Mouse (Mus musculus) lung, postnatal 0 days (tissue): ENCODE results near the gene Mrm1.

Experiments
- CTCF ChIP-seq: IDR thresholded peaks from 2 replicates; pipeline ENCODE4 v1.5.1; 2016; ENCODE audit warnings: antibody characterized with exemption, mild to moderate bottlenecking
- EP300 ChIP-seq: IDR thresholded peaks from 2 replicates; pipeline ENCODE4 v1.6.1; 2016; ENCODE audit warnings: antibody characterized with exemption, mild to moderate bottlenecking, control low read depth

DNA sequence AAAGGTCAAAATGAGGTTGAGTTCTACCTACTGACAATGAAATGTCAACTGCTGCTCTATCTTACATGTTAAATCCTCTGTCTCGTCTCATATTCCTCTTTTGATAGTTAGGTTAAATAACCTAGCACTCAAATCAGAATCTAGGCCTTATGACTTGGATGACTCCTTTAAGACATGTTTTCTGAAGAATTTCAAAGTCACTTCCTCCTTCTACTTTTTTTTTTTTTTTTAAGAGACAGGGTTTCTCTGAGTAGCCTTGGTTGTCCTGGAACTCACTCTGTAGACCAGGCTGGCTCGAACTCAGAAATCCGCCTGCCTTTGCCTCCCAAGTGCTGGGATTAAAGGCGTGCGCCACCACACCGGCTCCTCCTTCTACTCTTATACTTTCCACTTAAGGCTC, 36.0 kb upstream of the Mrm1 start:
- TF ChIP-seq EP300, result no peak
- no peak for TF ChIP-seq CTCF
